Mouse (Mus musculus) midbrain, embryonic 16.5 days (tissue): Measurements from ENCODE around the gene Atg13. TPM values are rescaled to one million over a fixed set of nuclear protein-coding genes. Genes with fewer than 3 reads are reported as not detected.

Experiments used
- ATAC-seq: fragments of 200-750 bp; cut with Nextera tagmentation; 2 replicates; pipeline ENCODE4 v1.8.0; 2017; ENCODE audit warnings: moderate TSS enrichment
- H3K27ac ChIP-seq: fragments of 300-500 bp; sonication (generic); 2 replicates; pipeline ENCODE4 v1.5.1; 2014; ENCODE audit warnings: mild to moderate bottlenecking, low read length, mixed read lengths
- H3K27me3 ChIP-seq: fragments of 300-500 bp; sonication (generic); 2 replicates; pipeline ENCODE4 v1.6.1; 2014; ENCODE audit warnings: low read depth, low read length, mixed read lengths; ENCODE audit not compliant: control insufficient read depth, insufficient read depth
- H3K36me3 ChIP-seq: fragments of 300-500 bp; sonication (generic); 2 replicates; pipeline ENCODE4 v1.6.1; 2014; ENCODE audit warnings: mild to moderate bottlenecking, low read length, moderate library complexity, mixed read lengths; ENCODE audit not compliant: control insufficient read depth, insufficient read depth
- H3K4me1 ChIP-seq: fragments of 300-500 bp; sonication (generic); 2 replicates; pipeline ENCODE4 v1.6.1; 2014; ENCODE audit warnings: mild to moderate bottlenecking, low read length, mixed read lengths; ENCODE audit not compliant: control insufficient read depth, insufficient read depth
- H3K4me2 ChIP-seq: fragments of 300-500 bp; sonication (generic); 2 replicates; pipeline ENCODE4 v1.6.1; 2014; ENCODE audit warnings: mild to moderate bottlenecking, low read length, mixed read lengths
- H3K4me3 ChIP-seq: fragments of 300-500 bp; sonication (generic); 2 replicates; pipeline ENCODE4 v1.5.1; 2014; ENCODE audit warnings: low read depth, mild to moderate bottlenecking, low read length, moderate library complexity, mixed read lengths
- H3K9ac ChIP-seq: fragments of 300-500 bp; sonication (generic); 2 replicates; pipeline ENCODE4 v1.6.1; 2014; ENCODE audit warnings: low read depth, low read length, mixed read lengths
- H3K9me3 ChIP-seq: fragments of 300-500 bp; sonication (generic); replicated peaks from 2 replicates; pipeline ENCODE4 v1.6.1; 2014; ENCODE audit warnings: mild to moderate bottlenecking, low read length, mixed read lengths; ENCODE audit not compliant: control insufficient read depth, poor library complexity, severe bottlenecking
- WGBS: fragments of 180-500 bp; shearing (Covaris S2); extraction: QIAGEN DNeasy Blood & Tissue Kit; methylation state at CpG from one replicate; pipeline ENCODE4 v1.1.7; 2014; 5-methylcytosine and 5-hydroxymethylcytosine counted together
- polyA plus RNA-seq: library from polyadenylated mRNA; unstranded; fragments of >200 nt; fragmentation: Nextera tagmentation; extraction: Ambion mirVana; gene quantifications from 2 replicates; pipeline ENCODE4 v1.2.1, GENCODE M21; 2015

The Atg13 gene
- polyA plus RNA-seq, 1 experiment from 2014 or later: 36.2 TPM

DNA sequence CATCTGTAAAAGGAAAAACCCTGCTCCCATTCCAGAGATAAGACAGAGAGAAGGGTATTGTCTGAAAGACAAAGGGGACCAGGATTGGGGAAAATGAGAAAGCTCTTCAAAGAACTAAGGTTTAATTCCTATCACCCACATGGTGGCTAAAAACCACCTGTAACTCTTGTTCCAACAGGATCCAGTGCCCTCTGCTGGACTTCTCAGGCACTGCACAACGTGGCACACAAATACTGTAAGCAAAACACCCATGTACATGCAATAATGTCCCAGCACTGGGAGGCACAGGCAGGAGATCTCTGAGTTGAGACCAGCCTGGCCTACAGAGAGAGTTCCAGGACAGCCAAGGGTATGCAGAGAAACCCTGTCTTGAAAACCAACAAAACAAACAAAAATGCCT lies 63.6 kb downstream of the Atg13 start:
- Histone ChIP-seq H3K4me1 (peaks cover 20% of the 10 kb centered on the region), H3K27me3 (no peaks in the 10 kb centered on the region), H3K9me3 (no peaks in the 10 kb centered on the region), H3K36me3 (peaks cover 32% of the 10 kb centered on the region), H3K27ac (no peak overlapping the region), H3K4me2 (no peak overlapping the region), H3K9ac (no peak overlapping the region), H3K4me3 (no peak overlapping the region)
- 38% methylated on average over 1 of the region's 1 CpGs for WGBS
- ATAC-seq: no peak

DNA sequence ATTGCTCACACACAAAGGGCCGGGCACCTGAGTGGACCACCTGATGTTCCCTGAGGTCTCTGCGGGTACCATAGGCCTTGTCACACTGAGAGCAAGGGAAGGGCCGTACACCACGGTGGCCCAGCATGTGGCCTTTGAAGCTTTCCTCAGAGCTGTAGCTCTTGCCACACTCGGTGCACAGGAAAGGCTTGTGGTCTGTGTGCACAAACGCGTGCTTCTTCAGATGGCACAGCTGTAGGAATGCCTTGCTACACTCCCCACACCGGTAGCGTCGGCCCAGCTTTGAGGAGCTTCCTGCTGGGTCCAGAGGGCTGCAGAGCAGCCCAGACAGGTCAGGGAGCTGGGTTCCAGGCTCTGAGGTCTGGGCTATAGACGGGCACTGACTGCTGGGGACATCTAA lies 64.6 kb downstream of the Atg13 start:
- H3K4me1 ChIP-seq: peaks cover 11% of the 10 kb centered on the region
- no peak overlapping the region for H3K4me3 ChIP-seq
- ATAC-seq: no peak
- no peak overlapping the region for H3K9ac ChIP-seq
- WGBS: 93% methylated on average over 11 of the region's 11 CpGs
- peaks cover 31% of the 10 kb centered on the region for H3K36me3 ChIP-seq
- no peak overlapping the region for H3K4me2 ChIP-seq
- H3K9me3 ChIP-seq: no peaks in the 10 kb centered on the region
- no peak overlapping the region for H3K27ac ChIP-seq
- H3K27me3 ChIP-seq: no peaks in the 10 kb centered on the region

DNA sequence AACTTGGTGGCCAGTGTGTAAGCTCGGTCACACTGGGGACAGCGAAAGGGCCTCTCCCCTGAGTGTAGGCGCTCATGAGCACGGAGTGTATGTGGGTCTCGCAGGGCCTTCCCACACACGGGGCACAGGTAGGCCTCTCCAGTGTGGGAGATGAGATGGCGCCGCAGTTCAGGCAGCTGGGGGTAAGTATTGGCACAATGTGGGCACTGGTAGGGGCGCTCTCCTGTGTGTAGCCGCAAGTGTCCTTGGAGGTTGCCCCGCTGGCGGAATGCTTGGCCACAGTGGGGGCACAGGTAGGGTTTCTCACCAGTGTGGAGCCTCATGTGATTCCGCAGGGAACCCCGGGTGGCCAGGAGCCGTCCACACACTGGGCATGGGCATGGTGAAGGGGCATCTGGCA lies 65.0 kb downstream of the Atg13 start:
- Histone ChIP-seq H3K36me3 (peaks cover 31% of the 10 kb centered on the region), H3K4me2 (no peak overlapping the region), H3K27me3 (no peaks in the 10 kb centered on the region), H3K9ac (no peak overlapping the region), H3K9me3 (no peaks in the 10 kb centered on the region), H3K4me1 (peaks cover 8% of the 10 kb centered on the region), H3K4me3 (no peak overlapping the region), H3K27ac (no peak overlapping the region)
- no peak for ATAC-seq
- 98% methylated on average over 15 of the region's 15 CpGs for WGBS

DNA sequence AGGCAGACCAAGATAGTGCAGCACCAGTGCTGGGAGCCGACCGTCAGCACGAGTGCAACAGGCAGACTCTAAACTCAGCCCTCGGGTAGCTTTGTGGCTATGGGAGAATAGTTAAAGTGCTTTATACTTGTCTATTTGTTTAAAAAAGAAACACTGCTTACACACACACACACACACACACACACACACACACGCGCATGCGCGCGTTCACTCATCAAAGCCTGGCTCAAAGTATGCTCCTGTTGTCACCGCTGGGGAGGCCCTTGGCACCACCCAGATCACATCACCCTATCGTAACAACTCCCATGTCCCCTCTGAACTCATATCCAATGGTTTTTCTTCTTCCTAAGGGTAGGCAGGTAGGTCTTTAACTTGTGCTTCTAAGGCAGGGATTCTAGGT lies 66.4 kb downstream of the Atg13 start:
- H3K4me3 ChIP-seq: no peak overlapping the region
- ATAC-seq: no peak
- WGBS: 95% methylated on average over 11 of the region's 11 CpGs
- no peak overlapping the region for H3K4me2 ChIP-seq
- peaks cover 7% of the 10 kb centered on the region for H3K4me1 ChIP-seq
- no peak overlapping the region for H3K9ac ChIP-seq
- H3K36me3 ChIP-seq: peaks cover 31% of the 10 kb centered on the region
- no peaks in the 10 kb centered on the region for H3K9me3 ChIP-seq
- H3K27ac ChIP-seq: no peak overlapping the region
- H3K27me3 ChIP-seq: no peaks in the 10 kb centered on the region

DNA sequence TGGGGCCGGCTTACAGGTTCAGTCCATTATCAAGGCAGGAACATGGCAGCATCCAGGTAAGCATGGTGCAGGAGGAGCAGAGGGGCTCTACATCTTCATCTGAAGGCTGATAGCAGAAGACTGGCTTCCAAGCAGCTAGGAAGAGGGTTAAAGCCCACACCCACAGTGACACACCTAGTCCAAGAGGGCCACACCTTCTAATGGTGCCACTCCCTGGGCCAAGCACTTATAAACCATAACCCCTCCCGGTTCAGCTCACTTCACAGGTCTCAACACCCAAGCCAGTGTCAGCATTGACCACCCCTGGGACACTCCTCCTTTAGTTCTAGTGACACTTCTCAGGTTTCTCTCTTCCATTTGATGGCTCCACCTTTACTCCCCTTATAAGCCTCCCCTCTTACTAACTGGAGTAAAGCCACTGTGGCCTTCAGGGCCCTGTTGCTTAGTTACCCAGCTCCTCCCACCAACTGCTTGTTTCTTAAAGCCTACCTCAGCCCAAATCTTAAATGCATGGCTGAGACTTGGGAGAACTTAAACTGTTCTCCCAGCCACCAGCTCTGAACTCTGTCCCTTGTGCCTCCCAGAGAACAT lies 67.5 kb downstream of the Atg13 start:
- WGBS: 82% methylated on average over 2 of the region's 2 CpGs
- no peaks in the 10 kb centered on the region for H3K9me3 ChIP-seq
- H3K4me3 ChIP-seq: no peak overlapping the region

DNA sequence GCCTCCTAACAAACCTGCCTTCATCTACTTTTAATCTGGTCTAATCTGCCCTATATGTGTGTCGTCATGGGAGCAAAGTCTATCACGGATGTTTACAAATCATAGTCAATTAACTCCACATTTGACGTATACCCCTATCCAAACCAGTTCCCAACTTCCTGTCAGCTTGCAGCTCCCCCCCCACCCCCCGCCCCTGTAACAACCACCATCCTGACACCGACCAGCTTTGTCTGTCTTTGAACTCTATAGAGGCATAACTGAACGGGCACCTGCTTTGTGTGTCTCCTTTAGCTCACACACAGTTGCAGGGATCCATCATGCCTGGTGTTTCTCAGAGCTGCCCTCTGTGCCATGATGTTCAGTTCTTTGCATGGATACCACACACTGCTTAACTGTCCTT lies 71.4 kb downstream of the Atg13 start:
- H3K4me3 ChIP-seq: no peak overlapping the region
- ATAC-seq: no peak
- 77% methylated on average over 6 of the region's 6 CpGs for WGBS
- no peak overlapping the region for H3K9ac ChIP-seq
- no peaks in the 10 kb centered on the region for H3K36me3 ChIP-seq
- no peaks in the 10 kb centered on the region for H3K9me3 ChIP-seq
- no peak overlapping the region for H3K4me2 ChIP-seq
- no peak overlapping the region for H3K27ac ChIP-seq
- no peaks in the 10 kb centered on the region for H3K4me1 ChIP-seq
- no peaks in the 10 kb centered on the region for H3K27me3 ChIP-seq

More for the DNA sequence above, 67.5 kb downstream of the Atg13 start:
- Histone ChIP-seq H3K4me1 (no peaks in the 10 kb centered on the region), H3K36me3 (peaks cover 30% of the 10 kb centered on the region), H3K4me2 (no peak overlapping the region), H3K9ac (no peak overlapping the region), H3K27me3 (no peaks in the 10 kb centered on the region), H3K27ac (no peak overlapping the region)
- ATAC-seq: no peak

DNA sequence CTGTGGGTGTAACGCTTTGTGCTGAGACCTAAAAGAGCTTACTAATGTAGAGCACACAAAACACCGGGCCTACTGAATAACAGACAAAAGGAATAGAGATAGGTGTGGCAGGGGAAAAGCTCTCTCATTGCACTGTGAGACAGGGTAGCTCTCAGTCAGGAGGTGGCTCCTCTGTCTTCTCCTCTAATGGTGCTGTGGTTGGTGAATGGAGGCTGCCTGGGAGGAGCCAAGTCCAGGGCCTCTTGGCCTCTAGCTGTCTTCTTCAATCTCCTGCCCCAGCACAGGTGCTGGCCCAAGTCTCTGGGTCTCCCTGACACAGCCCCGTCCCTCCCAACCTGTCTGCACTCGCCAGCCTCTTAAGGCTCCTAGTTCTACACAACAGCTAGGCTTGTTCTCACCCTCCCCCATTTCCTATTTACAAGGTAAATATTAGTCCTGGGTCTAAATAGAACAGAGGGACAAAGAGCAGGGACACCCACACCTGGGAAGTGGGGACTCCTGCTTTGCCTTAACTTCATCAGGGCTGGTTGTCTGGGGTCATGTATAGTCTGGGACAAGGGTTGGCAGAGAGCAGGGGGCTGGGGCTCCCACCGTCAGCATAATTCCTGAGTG lies 73.5 kb downstream of the Atg13 start:
- ATAC-seq: no peak
- 80% methylated on average over 5 of the region's 5 CpGs for WGBS

DNA sequence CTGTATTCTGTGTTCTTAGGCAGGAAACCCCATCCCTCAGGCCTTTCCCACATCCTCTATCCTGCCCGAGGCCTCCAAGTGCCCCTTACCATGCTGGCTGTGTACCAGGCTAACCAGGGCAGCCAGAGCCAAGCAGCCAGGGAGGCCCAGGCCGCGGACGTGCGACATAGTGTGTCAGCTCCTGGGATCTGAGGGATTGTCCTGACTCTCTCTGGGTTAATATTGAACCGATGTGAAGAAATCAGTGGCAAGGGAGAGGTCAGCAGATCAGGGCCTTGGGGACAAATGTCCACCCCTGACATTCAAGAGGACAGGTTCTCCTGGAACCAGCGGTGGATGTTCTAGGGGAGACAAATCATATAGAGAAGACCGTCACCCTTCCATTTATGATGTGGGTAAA lies 74.1 kb downstream of the Atg13 start, which contains the start of gene F2:
F2 (minus strand) TSS at position 186 of the 400 bp plus-strand sequence.
- Histone ChIP-seq H3K27ac (no peak within 1 kb of the TSS), H3K27me3 (no peaks in the 10 kb centered on the region), H3K9ac (no peak within 1 kb of the TSS), H3K36me3 (no peaks in the 10 kb centered on the region), H3K9me3 (no peaks in the 10 kb centered on the region), H3K4me1 (no peaks in the 10 kb centered on the region), H3K4me3 (no peak within 1 kb of the TSS), H3K4me2 (no peak within 1 kb of the TSS)
- WGBS: 94% methylated on average over 8 of the region's 8 CpGs
- no peak for ATAC-seq

More for the DNA sequence above, 73.5 kb downstream of the Atg13 start:
- H3K27ac ChIP-seq: no peak overlapping the region
- no peaks in the 10 kb centered on the region for H3K4me1 ChIP-seq
- no peak overlapping the region for H3K9ac ChIP-seq
- H3K9me3 ChIP-seq: no peaks in the 10 kb centered on the region
- H3K4me3 ChIP-seq: no peak overlapping the region
- H3K27me3 ChIP-seq: no peaks in the 10 kb centered on the region
- H3K4me2 ChIP-seq: no peak overlapping the region
- H3K36me3 ChIP-seq: no peaks in the 10 kb centered on the region

DNA sequence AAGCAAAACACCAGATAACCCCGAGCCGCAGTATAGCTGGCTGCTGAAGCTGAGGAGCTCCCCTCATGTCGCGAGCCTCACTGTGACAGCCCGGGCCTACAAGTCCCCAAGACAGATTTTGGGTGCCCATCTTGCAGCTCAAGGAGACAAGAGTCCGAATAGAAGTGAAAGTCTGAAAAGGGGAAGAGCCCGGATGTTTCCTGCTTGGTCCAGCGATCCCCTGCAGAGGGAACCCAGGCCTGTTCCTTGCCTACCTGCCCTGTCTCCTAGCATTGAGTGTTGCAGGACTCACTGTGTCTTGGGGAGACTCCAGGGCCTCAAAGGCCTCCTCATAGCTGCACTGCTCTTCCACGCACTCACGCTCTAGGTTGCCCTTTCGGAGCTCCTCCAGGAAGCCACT lies 74.9 kb downstream of the Atg13 start:
- no peak overlapping the region for H3K9ac ChIP-seq
- WGBS: 87% methylated on average over 11 of the region's 11 CpGs

More for the DNA sequence above, 74.9 kb downstream of the Atg13 start:
- no peak overlapping the region for H3K4me2 ChIP-seq
- no peaks in the 10 kb centered on the region for H3K9me3 ChIP-seq
- no peaks in the 10 kb centered on the region for H3K36me3 ChIP-seq
- no peaks in the 10 kb centered on the region for H3K27me3 ChIP-seq
- no peak overlapping the region for H3K27ac ChIP-seq
- H3K4me1 ChIP-seq: no peaks in the 10 kb centered on the region
- H3K4me3 ChIP-seq: no peak overlapping the region
- no peak for ATAC-seq
